In genomic region chr19:56548230-56549032, GRCm38 (mm10) we compare ENCODE assay signal across 8 mouse cellular contexts. TPM values are rescaled to one million over a fixed set of nuclear protein-coding genes. Genes with fewer than 3 reads are reported as not detected.
DNase-seq lines count a peak whose midpoint lies in the region; ATAC-seq lines count a peak whose summit lies in the region.

Gene Nhlrc2 (plus strand): TSS chr19:56548261.

- H3K4me2 ChIP-seq in embryonic facial prominence, embryonic 13.5 days, result peak within 1 kb of the TSS; percentile 76
- peak within 1 kb of the TSS; percentile 76 for H3K4me2 ChIP-seq in limb, embryonic 12.5 days
- peak within 1 kb of the TSS; percentile 78 for H3K4me2 ChIP-seq in midbrain, embryonic 14.5 days (ENCODE audit: low read length)

- peak; percentile 78; the same call in 1 of the 2 replicates for ATAC-seq in embryonic facial prominence, embryonic 13.5 days (ENCODE audit: insufficient number of reproducible peaks, insufficient read depth, low FRiP score, low TSS enrichment, low read depth)
- ATAC-seq in limb, embryonic 12.5 days (ENCODE audit: insufficient number of reproducible peaks, insufficient read depth, low FRiP score, low TSS enrichment, low read depth), result peak; percentile 89
- ATAC-seq in midbrain, embryonic 14.5 days (ENCODE audit: low FRiP score, low TSS enrichment), result peak; percentile 88

- H3K4me1 ChIP-seq in embryonic facial prominence, embryonic 13.5 days, result peaks cover 17% of the 10 kb centered on the region
- peaks cover 13% of the 10 kb centered on the region for H3K4me1 ChIP-seq in limb, embryonic 12.5 days (replicated peaks)
- H3K4me1 ChIP-seq in midbrain, embryonic 14.5 days (ENCODE audit: control insufficient read depth, insufficient read depth, low read length), result peaks cover 19% of the 10 kb centered on the region

- no peaks in the 10 kb centered on the region; the same call in 1 of the 2 replicates for H3K9me3 ChIP-seq in embryonic facial prominence, embryonic 13.5 days
- no peaks in the 10 kb centered on the region for H3K9me3 ChIP-seq in limb, embryonic 12.5 days
- no peaks in the 10 kb centered on the region for H3K9me3 ChIP-seq in midbrain, embryonic 14.5 days (ENCODE audit: control insufficient read depth, low read length)

- peaks cover 40% of the 10 kb centered on the region for H3K36me3 ChIP-seq in embryonic facial prominence, embryonic 13.5 days
- H3K36me3 ChIP-seq in limb, embryonic 12.5 days, result peaks cover 33% of the 10 kb centered on the region
- H3K36me3 ChIP-seq in midbrain, embryonic 14.5 days (ENCODE audit: control insufficient read depth, insufficient read depth, low read length), result peaks cover 25% of the 10 kb centered on the region

- peak; percentile 92 for DNase-seq in 3T3-L1 (ENCODE audit: low read depth, low spot score)
- DNase-seq in adrenal gland, postnatal 36 days, result peak; percentile 91 to 92
- DNase-seq in heart, adult 11 months, result peak; percentile 99
- DNase-seq in kidney, adult 11 months, result peak; percentile 91
- DNase-seq in midbrain, embryonic 14.5 days, result peak; percentile 90
- peak; percentile 82 for DNase-seq in spleen, adult 12 weeks (ENCODE audit: low spot score)

- H3K27me3 ChIP-seq in embryonic facial prominence, embryonic 13.5 days, result no peaks in the 10 kb centered on the region
- H3K27me3 ChIP-seq in limb, embryonic 12.5 days, result no peaks in the 10 kb centered on the region
- no peaks in the 10 kb centered on the region for H3K27me3 ChIP-seq in midbrain, embryonic 14.5 days (ENCODE audit: control insufficient read depth, insufficient read depth, low read length)

- peak within 1 kb of the TSS; percentile 99 for H3K27ac ChIP-seq in embryonic facial prominence, embryonic 13.5 days
- H3K27ac ChIP-seq in limb, embryonic 12.5 days, result peak within 1 kb of the TSS; percentile 99
- H3K27ac ChIP-seq in midbrain, embryonic 14.5 days (replicated peaks; ENCODE audit: low read depth, low read length), result peak within 1 kb of the TSS; percentile 94

- under 1% methylated on average over 69 of the region's 69 CpGs for WGBS in embryonic facial prominence, embryonic 13.5 days
- WGBS in limb, embryonic 12.5 days, result under 1% methylated on average over 69 of the region's 69 CpGs
- WGBS in midbrain, embryonic 14.5 days, result under 1% methylated on average over 69 of the region's 69 CpGs

- H3K4me3 ChIP-seq in embryonic facial prominence, embryonic 13.5 days, result peak within 1 kb of the TSS; percentile 87
- peak within 1 kb of the TSS; percentile 89 for H3K4me3 ChIP-seq in limb, embryonic 12.5 days (replicated peaks)
- H3K4me3 ChIP-seq in midbrain, embryonic 14.5 days (replicated peaks; ENCODE audit: low read depth, low read length), result peak within 1 kb of the TSS; percentile 85

- peak within 1 kb of the TSS; percentile 97 for H3K9ac ChIP-seq in embryonic facial prominence, embryonic 13.5 days
- peak within 1 kb of the TSS; percentile 93 for H3K9ac ChIP-seq in limb, embryonic 12.5 days (replicated peaks)
- peak within 1 kb of the TSS; percentile 86 for H3K9ac ChIP-seq in midbrain, embryonic 14.5 days (replicated peaks; ENCODE audit: low read length)

RNA-seq across cellular contexts. Expression of gene Nhlrc2, which starts in this region (rescaled TPM):
- 10 to 100 TPM; 18.5 to 19.2 TPM for total RNA-seq in adrenal gland, postnatal 36 days (2021)
- polyA plus RNA-seq in embryonic facial prominence, embryonic 13.5 days (2015; fragmentation: Nextera tagmentation; extraction: Ambion mirVana), result 15.6 and 16.1 TPM in 2 replicates
- 16.3 and 17.4 TPM in 2 replicates for polyA plus RNA-seq in limb, embryonic 12.5 days (2016; fragmentation: Nextera tagmentation; extraction: Ambion mirVana)
- 9.4 and 11.5 TPM in 2 replicates for polyA plus RNA-seq in midbrain, embryonic 14.5 days (2014; fragmentation: Nextera tagmentation; extraction: Ambion mirVana)

Comparison
In these comparisons a context has a peak if more than half of its experiments do, and no peak if none do; other contexts are left out.
1. Peak in every context shown above with its lines: DNase-seq, ATAC-seq, H3K4me3 ChIP-seq and H3K27ac ChIP-seq.